Mouse (Mus musculus) gastrocnemius, adult 8-10 months (tissue): ENCODE data around the gene Car5a. TPM values are rescaled to one million over a fixed set of nuclear protein-coding genes. Genes with fewer than 3 reads are reported as not detected.
A peak's percentile ranks its signal among the peaks of the same experiment; 100 is the strongest.

Source experiments
- DNase-seq, 2 experiments: peaks; one replicate each; pipeline ENCODE4 v3.0.0; 2022; ENCODE audit warnings: low spot score in 2 of 2
- total RNA-seq, 4 experiments: library from RNA; stranded (reverse); gene quantifications; 2 replicates each; pipeline ENCODE4 v1.2.4; 2022

The Car5a gene
- total RNA-seq, 4 experiments from 2014 or later = not detected

GRCm38 (mm10) chr8:121906542-121907512 is 37.9 kb downstream of the Car5a start:
- DNase-seq = peak in 1 of 2 experiments; percentile 22

DNA sequence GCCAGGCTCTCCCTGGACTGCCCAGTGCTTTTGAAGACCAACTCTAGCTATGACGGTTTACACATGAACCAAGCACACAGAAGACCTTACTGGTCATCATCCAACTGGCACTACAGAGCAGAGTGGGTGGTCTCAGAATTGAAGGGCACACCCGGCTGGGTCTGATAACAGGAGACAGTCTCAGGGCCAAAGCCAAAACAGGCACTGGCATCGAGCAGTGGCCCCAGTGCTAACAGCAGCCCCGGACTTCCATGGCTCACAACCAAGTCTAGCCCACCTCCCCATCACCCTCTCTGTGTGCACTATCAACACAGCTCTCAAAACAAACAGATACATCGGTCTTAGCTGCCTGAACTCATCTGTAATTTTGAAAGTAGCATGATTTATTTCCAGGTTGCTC is 38.8 kb downstream of the Car5a start:
- DNase-seq = no peak

GRCm38 (mm10) chr8:121905420-121905819 is 39.3 kb downstream of the Car5a start:
- DNase-seq = no peak

DNA sequence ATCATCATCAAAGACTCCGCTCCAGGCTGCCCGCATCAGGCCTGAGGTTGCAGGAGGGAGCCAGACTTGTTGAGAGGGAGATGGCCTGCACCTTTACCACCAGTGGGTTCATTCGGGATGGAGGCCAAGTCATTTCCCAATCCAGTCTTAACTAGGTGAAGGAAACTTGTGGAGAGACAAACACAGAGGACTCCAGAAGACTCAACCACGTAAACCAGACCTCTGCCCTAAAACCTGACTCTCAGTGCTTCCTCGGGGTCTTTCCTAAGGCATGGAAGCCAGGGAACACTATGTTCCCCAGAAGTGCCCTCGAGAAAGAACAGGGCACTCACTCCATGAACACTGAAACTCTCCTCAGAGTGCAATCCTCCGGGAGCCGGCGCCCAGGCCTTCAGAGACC is 39.7 kb downstream of the Car5a start:
- no peak for DNase-seq

DNA sequence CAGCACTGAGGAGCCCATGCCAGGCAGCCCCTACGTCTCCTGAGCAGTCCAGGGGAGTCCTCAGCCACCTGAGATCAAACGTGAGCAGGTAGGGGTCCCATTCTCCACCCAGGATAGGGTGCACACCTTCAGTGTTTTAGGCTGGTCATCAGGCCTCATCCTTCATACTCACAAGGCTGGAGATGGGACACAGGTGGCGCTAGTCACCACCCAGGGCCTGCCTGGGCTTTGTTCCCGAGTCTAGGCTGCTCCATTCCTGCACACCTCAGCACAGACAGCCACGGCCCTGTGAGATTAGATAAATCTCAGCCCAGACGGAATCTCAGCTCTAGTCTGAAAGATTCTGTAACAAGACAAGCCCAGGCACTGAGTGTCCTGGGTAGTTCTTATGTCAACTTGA is 40.7 kb downstream of the Car5a start:
- no peak for DNase-seq

- peak in 1 of 2 experiments; percentile 46 for DNase-seq
Observed at GRCm38 (mm10) chr8:121901498-121902236, 43.0 kb downstream of the Car5a start.

- no peak for DNase-seq
Observed at GRCm38 (mm10) chr8:121899180-121900044, 45.3 kb downstream of the Car5a start.

- peak; percentile 67 to 72 for DNase-seq
Observed at GRCm38 (mm10) chr8:121898401-121898931, 46.2 kb downstream of the Car5a start.

DNA sequence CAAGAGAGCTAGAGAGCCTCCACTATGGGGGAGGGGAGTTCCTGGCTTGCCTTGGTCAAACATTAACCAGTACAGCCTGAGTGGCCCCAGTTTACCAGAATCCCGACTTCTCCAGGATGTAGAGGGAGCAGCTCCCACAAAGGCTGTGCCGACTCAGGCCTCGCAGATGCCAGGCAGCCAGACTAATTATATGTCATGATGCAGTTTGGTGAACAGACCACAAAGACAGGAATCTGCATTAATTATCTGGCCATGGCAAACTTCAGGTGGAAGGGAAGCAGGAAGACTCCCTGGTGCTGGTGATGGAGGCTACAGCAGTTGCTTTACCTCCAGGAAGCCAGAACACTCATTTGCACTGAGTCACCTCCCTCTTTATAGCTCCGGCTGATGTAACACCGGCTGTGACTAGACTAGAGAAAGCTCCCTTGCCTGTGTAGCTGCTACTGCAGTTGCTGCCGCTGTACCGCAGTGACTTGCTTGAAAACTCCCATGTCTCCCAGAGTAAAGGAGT is 46.8 kb downstream of the Car5a start:
- no peak for DNase-seq

DNA sequence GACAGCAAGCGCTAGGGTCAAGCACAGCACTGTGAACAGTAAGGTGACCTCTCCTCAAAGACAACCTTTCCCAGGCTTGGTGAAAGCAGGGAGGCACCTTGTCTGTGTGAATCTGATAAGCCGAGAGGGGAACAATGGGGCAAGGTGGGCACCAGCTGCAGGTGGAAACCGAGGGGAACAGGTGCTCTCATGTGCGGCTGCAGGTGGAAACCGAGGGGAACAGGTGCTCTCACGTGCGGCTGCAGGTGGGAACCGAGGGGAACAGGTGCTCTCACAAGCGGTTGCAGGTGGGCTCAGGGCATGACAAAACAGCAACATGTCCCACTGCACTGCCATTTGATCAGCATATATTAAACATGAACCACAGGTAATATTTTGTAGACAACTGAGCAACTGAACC is 47.5 kb downstream of the Car5a start:
- DNase-seq = no peak

DNA sequence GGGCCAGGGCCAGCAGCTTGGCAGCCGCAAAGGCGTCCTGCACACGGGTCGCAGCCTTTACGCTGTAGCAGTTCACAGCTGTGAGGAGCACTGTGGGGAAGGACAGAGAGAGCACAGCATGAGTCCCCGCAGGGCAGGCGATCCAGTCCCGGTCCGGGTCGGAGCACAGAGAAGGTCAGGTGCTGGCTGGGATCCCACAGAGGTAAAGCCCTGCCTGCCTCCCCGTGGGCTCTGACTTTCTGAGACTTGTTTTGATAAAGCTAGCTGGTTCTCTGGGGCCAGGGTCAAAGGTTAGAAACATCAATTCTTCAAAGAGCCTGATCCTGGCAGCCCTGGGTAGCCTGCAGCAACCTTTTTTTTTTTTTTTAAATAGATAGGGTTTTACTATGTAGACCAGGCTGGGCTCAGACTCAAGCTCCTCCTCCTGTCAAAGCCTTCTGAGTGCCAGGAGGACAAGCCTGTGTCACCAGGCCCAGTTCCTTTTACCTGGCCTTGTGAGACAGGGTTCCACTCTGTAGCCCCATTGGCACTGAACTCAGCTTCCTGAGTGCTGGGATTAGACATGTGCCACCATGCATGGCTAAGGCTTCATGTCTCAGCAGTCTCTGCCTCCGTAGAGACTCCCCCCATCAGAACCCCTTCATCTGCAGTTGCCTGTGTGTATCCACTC is 48.1 kb downstream of the Car5a start:
- no peak for DNase-seq

DNA sequence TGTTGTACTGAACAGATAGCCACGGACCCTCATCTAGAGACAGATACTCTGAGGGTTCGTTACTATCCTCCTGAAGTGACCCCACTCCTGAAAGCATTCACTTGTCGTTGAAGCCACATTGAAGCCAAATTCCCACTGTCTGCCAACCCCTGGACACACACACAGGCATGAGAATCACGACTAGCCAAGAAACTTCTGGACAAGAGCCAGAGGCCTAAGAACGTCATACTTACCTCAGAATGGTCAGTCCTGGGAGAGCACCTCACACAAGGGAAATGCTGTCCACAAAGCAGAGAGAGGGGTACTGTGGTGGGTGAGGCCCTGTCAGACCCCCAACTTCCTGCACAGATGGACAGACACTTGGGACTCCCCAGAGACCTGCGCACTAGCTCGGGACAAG is 48.8 kb downstream of the Car5a start:
- no peak for DNase-seq

DNA sequence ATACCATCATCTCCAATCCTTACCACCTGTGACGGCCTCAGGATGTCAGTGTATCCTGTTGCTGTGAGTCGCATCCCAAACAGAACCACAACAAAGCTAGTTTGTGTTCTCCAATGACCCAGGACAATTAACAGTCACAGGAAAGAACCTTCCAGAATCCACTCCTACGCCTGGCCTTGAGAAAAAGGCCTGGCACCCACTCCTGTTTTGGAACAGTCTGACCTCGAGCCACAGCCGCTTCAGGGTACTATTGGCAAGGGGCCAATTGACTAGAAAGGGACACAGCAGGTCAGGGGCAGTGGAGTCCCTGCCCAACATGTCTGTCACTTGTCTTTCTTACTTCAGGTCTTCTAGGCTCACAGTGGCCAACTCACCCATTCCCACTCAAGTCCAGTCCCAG is 51.8 kb downstream of the Car5a start:
- DNase-seq = no peak

GRCm38 (mm10) chr8:121889810-121890785 is 54.6 kb downstream of the Car5a start:
- peak; percentile 77 to 87 for DNase-seq

DNA sequence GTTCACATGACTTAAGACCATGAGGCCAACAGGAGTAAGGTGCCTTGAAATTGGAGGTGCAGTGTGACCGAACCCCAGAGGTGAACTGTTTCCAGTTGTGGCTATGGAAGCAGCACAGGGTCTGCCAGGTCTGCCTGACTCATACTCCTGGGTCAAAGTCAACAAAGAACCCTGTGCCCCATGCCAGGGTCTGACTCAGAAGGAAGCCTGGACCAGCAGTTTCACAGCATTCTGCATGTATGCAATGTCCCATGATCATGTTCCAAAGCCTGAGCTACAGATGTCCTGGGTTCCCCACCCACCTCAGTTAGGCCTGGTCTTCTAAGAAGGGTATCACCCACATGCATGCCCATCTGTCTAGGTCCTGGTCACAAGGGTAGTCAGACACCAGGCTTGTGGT is 55.4 kb downstream of the Car5a start:
- DNase-seq = no peak

- DNase-seq = no peak
Observed at GRCm38 (mm10) chr8:121887547-121887946, 57.2 kb downstream of the Car5a start.

- DNase-seq = no peak
Observed at GRCm38 (mm10) chr8:121885433-121885832, 59.3 kb downstream of the Car5a start.

DNA sequence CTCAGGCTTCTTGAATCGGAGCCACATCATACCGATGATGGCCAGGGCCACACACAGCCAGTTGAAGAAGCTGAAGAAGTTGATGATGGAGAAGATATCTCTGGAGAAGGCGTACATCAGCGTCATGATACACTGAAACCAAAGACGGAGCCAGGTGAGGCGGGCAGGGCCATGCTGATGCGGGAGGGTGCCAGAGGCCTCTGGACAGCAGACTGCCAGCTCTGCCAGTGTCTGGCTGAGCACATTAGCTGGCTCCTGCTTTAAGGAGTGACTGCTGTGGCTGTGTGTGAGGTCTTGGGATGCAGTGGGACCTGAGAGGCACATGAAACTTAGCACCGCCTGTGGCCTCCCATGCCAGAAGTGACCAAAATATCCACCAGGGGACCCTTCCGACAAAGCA is 59.7 kb downstream of the Car5a start:
- no peak for DNase-seq

DNA sequence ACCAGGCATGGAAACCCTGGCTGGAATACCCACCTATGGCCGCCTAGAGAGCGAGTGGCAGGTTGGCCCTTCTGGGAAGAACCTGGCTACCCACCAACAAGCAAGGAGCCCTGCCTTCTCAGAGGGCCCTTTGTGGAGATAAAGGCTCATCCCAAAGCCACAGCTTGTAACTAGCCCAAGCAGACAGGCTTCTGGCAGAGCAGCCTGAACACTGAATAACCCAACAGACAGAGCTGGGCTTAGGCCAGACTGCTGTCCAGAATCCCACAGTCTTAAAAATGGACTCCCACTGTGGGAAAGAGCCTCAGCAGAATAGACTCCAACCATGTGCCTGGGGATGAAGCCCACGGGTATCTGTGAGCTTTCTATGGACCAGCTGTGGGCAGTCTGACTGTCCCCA is 60.5 kb downstream of the Car5a start:
- DNase-seq = no peak
